Mouse (Mus musculus): ENCODE results near the gene Nsun4. TPM values are rescaled to one million over a fixed set of nuclear protein-coding genes. Genes with fewer than 3 reads are reported as not detected.

Nsun4 gene
- polyA plus RNA-seq, 1 experiment from 2014 or later, result 20.8 TPM

DNA sequence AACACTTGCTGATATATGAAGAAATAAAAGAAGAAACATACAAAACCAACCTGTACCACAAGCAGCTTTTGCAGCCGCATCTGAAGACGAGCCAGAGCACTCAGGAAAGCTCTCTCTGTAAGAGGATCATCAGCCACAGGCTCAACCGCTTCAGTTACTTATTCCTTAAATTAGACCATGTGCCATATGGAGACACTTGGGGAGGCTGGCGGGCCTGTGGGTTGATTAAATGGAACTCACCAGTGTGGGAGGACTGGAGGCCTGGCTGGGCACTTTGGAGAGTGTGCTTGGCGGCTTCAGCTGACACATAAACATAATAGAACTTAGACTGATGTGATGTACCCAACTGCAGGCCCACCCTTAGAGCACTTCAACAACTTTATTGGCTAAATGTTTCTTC, 20.3 kb downstream of the Nsun4 start:
- WGBS, result 87% methylated on average over 5 of the region's 5 CpGs
- Histone ChIP-seq H3K4me1 (no peaks in the 10 kb centered on the region; the same call in 1 of the 2 replicates), H3K9me3 (replicated peaks) (no peaks in the 10 kb centered on the region), H3K4me2 (no peak overlapping the region), H3K27me3 (no peaks in the 10 kb centered on the region), H3K4me3 (replicated peaks) (no peak overlapping the region), H3K27ac (no peak overlapping the region), H3K9ac (no peak overlapping the region), H3K36me3 (peaks cover 53% of the 10 kb centered on the region)
- no peak for ATAC-seq (replicated peaks; ENCODE audit: low FRiP score)

DNA sequence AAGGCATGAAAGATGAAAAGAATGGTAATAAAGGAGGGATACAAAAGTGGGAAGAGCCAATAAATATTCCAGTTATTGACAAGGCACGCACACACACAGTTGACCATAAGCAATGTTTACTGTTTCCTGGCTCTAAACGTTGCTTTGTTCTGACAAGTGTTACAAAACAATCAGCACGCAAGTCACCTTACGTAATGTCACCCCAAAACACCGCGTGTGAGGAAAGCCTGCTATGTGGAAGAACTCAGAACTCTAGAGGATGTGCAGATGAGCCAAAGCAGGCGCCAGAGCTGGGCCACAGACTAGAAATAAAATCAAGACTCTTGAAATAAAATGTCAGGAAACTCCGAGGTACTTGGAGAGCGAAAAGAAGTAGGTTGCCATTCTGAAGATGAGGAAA, 20.8 kb downstream of the Nsun4 start:
- WGBS, result 89% methylated on average over 9 of the region's 9 CpGs
- H3K27ac ChIP-seq, result no peak overlapping the region

DNA sequence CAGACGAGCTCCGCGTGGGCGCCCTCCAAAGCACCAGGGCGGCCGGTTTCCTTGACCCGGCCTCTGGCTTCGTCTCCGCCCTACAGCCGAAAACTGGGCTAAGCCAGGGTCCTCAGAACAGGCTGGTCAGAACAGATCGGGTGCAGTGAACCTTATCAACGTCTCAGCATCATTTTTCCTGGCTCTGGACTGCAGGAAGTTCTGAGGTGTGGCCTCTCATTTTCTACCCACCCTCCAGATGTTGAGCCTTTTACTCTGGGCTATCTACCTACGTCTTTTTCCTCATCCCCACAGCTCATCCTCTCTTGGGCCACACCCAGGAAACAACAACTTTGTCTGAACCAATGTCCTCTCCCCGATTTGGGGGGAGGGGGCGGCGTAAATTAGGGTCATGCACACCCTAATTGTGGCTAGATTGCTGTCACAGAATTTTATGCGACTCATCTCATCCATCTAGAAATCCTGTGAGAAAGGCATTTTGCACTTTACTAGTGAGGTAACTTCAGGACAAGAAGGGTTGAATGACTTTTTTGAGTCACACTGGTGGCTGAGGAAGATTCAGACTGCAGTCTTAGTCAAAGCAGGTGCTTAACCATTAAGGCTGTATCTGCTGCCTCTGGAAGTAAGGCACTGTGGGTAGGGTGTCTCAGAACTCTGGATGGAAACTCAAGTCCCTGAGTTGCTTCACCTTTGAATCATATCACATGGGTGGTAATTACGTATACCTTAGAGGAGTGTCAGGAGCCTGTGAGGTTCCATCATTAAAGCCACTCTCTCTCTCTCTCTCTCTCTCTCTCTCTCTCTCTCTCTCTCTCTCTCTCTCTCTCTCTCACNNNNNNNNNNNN, 35.6 kb downstream of the Nsun4 start, which contains the start of gene Faah:
Gene Faah, minus strand, starts transcription at position 25 of the 845 bp plus-strand sequence.
- peak; percentile 83 for ATAC-seq (replicated peaks; ENCODE audit: low FRiP score)
- Histone ChIP-seq H3K27ac (peak within 1 kb of the TSS; percentile 59; the same call in 1 of the 2 replicates), H3K4me1 (peaks cover 23% of the 10 kb centered on the region), H3K27me3 (peaks cover 71% of the 10 kb centered on the region), H3K4me3 (replicated peaks) (peak within 1 kb of the TSS; percentile 65), H3K9ac (peak within 1 kb of the TSS; percentile 46), H3K4me2 (peak within 1 kb of the TSS; percentile 98), H3K36me3 (no peaks in the 10 kb centered on the region), H3K9me3 (replicated peaks) (no peaks in the 10 kb centered on the region)
- 6% methylated on average over 18 of the region's 18 CpGs for WGBS

More for the DNA sequence above, 20.8 kb downstream of the Nsun4 start:
- no peak overlapping the region for H3K9ac ChIP-seq
- H3K4me1 ChIP-seq, result no peaks in the 10 kb centered on the region; the same call in 1 of the 2 replicates
- no peak for ATAC-seq (replicated peaks; ENCODE audit: low FRiP score)
- H3K27me3 ChIP-seq, result no peaks in the 10 kb centered on the region
- H3K4me3 ChIP-seq (replicated peaks), result no peak overlapping the region
- H3K9me3 ChIP-seq (replicated peaks), result no peaks in the 10 kb centered on the region
- peaks cover 48% of the 10 kb centered on the region for H3K36me3 ChIP-seq
- no peak overlapping the region for H3K4me2 ChIP-seq

DNA sequence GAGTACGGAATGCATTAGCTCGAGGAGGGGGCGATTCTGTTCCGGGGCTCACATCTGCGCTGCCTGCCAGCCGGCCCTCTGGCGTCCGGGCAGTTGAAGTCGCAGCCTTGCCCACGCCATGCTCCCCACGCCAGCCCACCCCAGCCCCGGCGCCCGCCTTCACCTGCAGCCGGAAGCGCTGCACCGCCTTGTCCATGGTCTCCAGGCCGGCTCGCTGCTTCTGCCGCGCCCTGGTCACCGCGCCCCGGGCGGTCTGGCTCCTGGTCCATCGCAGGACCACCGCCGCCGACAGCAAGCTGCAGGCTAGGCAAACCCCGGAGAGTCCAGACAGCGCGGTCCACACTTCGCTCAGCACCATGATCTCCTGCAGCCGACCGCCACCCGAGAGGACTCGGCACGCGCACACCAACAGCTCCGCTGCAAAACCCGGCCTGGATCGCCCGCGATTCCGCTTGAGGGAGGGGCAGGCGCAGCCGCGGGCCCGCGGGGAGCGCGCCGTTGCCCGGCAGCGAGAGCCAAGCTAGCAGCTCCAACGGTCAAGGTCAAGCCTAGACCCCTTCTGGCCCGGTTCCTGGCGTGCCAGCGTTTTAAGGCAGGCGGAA, 36.3 kb downstream of the Nsun4 start:
- Histone ChIP-seq H3K4me3 (replicated peaks) (peak overlapping the region; percentile 65), H3K9me3 (replicated peaks) (no peaks in the 10 kb centered on the region), H3K4me1 (peaks cover 23% of the 10 kb centered on the region), H3K9ac (peak overlapping the region; percentile 46), H3K4me2 (peak overlapping the region; percentile 98), H3K27ac (peak overlapping the region; percentile 59; the same call in 1 of the 2 replicates), H3K27me3 (peaks cover 69% of the 10 kb centered on the region), H3K36me3 (no peaks in the 10 kb centered on the region)
- peak; percentile 89 for ATAC-seq (replicated peaks; ENCODE audit: low FRiP score)
- under 1% methylated on average over 60 of the region's 60 CpGs for WGBS

DNA sequence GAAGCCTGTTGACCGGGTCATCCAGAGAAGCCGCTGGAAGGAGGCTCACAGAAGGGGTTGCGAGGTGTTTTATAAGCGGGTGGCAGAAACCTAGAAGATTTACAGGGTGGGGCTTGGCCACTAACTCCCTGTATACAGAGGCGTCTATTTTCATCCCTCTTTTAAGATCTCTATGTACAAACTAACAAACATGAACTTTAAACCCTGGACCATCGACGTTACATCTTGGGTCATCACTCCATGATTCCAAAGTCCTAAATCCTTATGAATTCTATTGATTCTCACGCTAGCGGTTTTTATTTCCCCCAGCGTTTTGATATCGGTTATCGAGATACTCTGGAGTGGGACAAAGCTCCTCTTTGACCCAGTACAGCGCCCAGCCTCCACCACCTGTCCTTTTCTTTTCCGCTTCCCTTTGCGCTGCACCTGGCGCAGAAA, 36.8 kb downstream of the Nsun4 start:
- H3K4me3 ChIP-seq (replicated peaks), result peak overlapping the region; percentile 65
- no peak for ATAC-seq (replicated peaks; ENCODE audit: low FRiP score)
- no peaks in the 10 kb centered on the region for H3K9me3 ChIP-seq (replicated peaks)
- H3K4me2 ChIP-seq, result peak overlapping the region; percentile 98
- H3K4me1 ChIP-seq, result peaks cover 23% of the 10 kb centered on the region
- H3K9ac ChIP-seq, result peak overlapping the region; percentile 46
- no peaks in the 10 kb centered on the region for H3K36me3 ChIP-seq
- 0 out of 2 replicates have a peak overlapping the region, but pooled peaks have one; percentile 59 for H3K27ac ChIP-seq
- 6% methylated on average over 16 of the region's 16 CpGs for WGBS
- H3K27me3 ChIP-seq, result peaks cover 74% of the 10 kb centered on the region

DNA sequence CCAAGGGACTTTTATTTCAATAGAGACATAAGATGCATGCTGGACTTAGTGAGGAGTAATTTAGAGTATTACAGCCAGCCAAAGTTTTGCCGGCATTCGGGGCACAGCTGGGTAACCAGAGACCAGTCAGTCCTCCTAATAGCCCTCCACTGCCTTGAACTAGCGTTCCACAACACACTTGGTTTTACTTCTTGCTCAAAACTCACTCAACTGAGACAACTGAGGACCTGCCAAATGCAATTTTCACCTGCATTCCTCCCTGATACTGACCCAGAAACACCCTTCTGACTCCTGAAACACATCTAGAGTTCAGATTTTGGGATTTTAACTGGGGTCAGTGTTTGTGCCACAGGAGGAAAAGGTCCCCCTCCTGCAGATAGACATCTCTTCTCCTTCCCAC, 37.3 kb downstream of the Nsun4 start:
- no peak overlapping the region for H3K27ac ChIP-seq
- no peaks in the 10 kb centered on the region for H3K36me3 ChIP-seq
- no peaks in the 10 kb centered on the region for H3K9me3 ChIP-seq (replicated peaks)
- ATAC-seq (replicated peaks; ENCODE audit: low FRiP score), result no peak
- peak overlapping the region; percentile 98 for H3K4me2 ChIP-seq
- peak overlapping the region; percentile 46; the same call in 1 of the 2 replicates for H3K9ac ChIP-seq
- peaks cover 77% of the 10 kb centered on the region for H3K27me3 ChIP-seq
- peak overlapping the region; percentile 65 for H3K4me3 ChIP-seq (replicated peaks)
- H3K4me1 ChIP-seq, result peaks cover 23% of the 10 kb centered on the region
- 14% methylated on average over 3 of the region's 3 CpGs for WGBS

DNA sequence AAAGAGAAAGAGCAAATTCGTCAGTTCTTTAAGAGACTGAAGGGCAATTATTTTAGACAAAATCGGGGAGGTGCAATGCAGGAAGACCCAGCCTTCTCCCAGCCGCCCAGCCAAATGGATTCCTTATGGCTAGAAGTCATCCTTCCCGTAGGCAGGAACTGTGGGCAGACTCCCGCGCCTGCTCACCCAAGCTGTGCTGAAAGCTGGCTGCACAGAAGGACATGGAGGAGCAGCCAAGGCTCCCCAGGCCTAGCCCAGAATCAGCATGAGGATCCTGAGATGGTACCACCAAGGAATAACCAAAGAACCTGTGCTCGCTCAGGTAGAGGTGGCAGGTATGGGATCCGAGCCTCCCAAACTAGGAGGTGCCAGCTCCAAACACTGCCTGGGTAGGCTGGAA, 37.7 kb downstream of the Nsun4 start:
- H3K27ac ChIP-seq, result no peak overlapping the region
- no peaks in the 10 kb centered on the region for H3K36me3 ChIP-seq
- no peak overlapping the region for H3K9ac ChIP-seq
- peak overlapping the region; percentile 98 for H3K4me2 ChIP-seq
- no peaks in the 10 kb centered on the region for H3K9me3 ChIP-seq (replicated peaks)
- no peak for ATAC-seq (replicated peaks; ENCODE audit: low FRiP score)
- H3K4me1 ChIP-seq, result peaks cover 23% of the 10 kb centered on the region
- H3K4me3 ChIP-seq (replicated peaks), result peak overlapping the region; percentile 65
- peaks cover 79% of the 10 kb centered on the region for H3K27me3 ChIP-seq
- 48% methylated on average over 8 of the region's 8 CpGs for WGBS

DNA sequence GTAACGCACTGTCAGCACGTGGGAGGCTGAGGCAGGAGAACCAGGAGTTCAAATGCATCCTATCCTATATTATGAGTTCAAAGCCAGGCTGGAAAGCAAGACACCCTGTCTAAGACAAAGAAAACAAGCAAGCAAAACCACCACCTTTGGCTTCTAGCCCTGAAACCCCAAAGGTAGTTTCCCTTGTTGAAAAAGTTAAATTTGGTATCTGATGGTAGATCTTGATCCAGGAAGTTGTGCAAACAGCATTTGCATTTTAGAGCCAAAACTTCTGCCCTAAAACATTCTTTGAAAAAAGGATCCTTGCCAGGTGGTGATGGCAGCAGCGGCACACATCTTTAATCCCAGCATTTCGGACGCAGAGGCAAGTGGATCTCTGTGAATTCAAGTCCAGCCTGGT, 38.2 kb downstream of the Nsun4 start:
- no peaks in the 10 kb centered on the region for H3K36me3 ChIP-seq
- no peaks in the 10 kb centered on the region for H3K9me3 ChIP-seq (replicated peaks)
- no peak overlapping the region for H3K27ac ChIP-seq
- 83% methylated on average over 5 of the region's 5 CpGs for WGBS
- peaks cover 79% of the 10 kb centered on the region for H3K27me3 ChIP-seq
- H3K4me2 ChIP-seq, result no peak overlapping the region; the same call in 1 of the 2 replicates
- H3K9ac ChIP-seq, result no peak overlapping the region
- 0 out of 2 replicates have a peak overlapping the region, but pooled peaks have one; percentile 65 for H3K4me3 ChIP-seq (replicated peaks)
- H3K4me1 ChIP-seq, result peaks cover 23% of the 10 kb centered on the region
- no peak for ATAC-seq (replicated peaks; ENCODE audit: low FRiP score)

DNA sequence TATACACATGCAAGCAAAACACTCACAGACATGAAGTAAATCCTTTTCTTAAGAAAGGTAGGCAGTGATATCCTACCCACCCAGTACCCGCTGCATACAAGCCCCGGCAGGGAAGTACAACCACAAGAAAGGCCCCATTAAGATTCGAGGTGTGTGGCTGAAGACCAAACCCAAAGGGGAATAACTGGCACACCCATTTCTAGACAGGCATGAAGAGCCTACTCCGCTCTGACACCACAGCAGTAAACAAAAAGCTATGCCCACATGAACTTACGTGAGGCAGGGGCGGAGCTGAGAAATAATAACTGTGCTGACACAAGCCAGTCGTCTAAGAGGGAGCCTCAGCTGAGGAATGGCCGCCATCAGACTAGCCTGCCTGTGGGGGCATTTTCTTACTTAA, 43.5 kb downstream of the Nsun4 start:
- Histone ChIP-seq H3K4me2 (no peak overlapping the region), H3K36me3 (no peaks in the 10 kb centered on the region), H3K4me3 (replicated peaks) (no peak overlapping the region), H3K27me3 (peaks cover 30% of the 10 kb centered on the region), H3K4me1 (peaks cover 19% of the 10 kb centered on the region), H3K9ac (no peak overlapping the region), H3K9me3 (replicated peaks) (no peaks in the 10 kb centered on the region), H3K27ac (no peak overlapping the region)
- 76% methylated on average over 8 of the region's 8 CpGs for WGBS
- ATAC-seq (replicated peaks; ENCODE audit: low FRiP score), result no peak

DNA sequence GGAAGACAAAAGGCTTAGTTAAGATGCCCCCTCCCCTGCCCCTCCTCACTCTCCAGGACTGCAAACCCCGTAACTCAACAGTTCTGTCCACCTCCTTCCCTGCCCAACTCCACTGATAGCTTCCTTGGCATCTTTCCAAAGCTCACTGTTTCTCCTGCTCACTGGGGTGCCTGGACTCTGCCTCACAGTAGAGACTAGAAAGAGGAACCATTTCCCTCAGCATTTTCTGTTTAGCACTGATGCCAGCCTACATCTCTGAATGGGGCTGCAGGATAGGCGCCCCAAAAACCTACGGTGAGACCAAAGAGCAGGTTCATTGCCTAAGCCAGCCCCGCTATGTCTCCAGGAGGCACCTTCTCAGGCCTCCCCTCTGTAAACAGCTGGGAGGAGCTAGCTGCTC, 52.5 kb downstream of the Nsun4 start:
- Histone ChIP-seq H3K4me3 (replicated peaks) (no peak overlapping the region), H3K9ac (no peak overlapping the region), H3K9me3 (replicated peaks) (no peaks in the 10 kb centered on the region), H3K4me2 (no peak overlapping the region), H3K4me1 (peaks cover 5% of the 10 kb centered on the region; the same call in 1 of the 2 replicates), H3K27me3 (no peaks in the 10 kb centered on the region), H3K36me3 (no peaks in the 10 kb centered on the region), H3K27ac (no peak overlapping the region)
- 77% methylated on average over 4 of the region's 4 CpGs for WGBS
- ATAC-seq (replicated peaks; ENCODE audit: low FRiP score), result no peak

DNA sequence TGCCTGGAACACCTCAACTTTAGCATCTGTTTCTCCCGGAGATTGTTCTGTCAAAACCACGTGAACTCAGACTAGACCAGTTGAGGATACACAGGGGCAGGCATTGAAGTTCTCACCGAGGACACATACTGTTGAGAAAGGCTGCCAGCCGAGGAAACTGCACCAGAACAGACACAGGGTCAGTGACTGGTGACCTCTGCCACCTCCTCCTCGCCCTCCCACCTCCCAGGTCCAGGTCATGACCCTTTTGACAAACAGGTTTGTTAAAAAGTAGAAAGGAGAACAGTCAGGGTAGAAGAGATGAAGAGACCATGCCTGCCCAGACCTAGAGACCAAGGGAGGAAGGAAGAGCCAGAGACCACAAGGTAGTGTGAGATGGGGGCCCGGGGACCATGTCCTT, 53.0 kb downstream of the Nsun4 start:
- H3K4me1 ChIP-seq, result peaks cover 3% of the 10 kb centered on the region; the same call in 1 of the 2 replicates
- H3K9me3 ChIP-seq (replicated peaks), result no peaks in the 10 kb centered on the region
- H3K9ac ChIP-seq, result no peak overlapping the region
- H3K4me2 ChIP-seq, result no peak overlapping the region
- ATAC-seq (replicated peaks; ENCODE audit: low FRiP score), result no peak
- no peak overlapping the region for H3K4me3 ChIP-seq (replicated peaks)
- no peaks in the 10 kb centered on the region for H3K27me3 ChIP-seq
- no peaks in the 10 kb centered on the region for H3K36me3 ChIP-seq
- WGBS, result 57% methylated on average over 6 of the region's 6 CpGs
- no peak overlapping the region for H3K27ac ChIP-seq

DNA sequence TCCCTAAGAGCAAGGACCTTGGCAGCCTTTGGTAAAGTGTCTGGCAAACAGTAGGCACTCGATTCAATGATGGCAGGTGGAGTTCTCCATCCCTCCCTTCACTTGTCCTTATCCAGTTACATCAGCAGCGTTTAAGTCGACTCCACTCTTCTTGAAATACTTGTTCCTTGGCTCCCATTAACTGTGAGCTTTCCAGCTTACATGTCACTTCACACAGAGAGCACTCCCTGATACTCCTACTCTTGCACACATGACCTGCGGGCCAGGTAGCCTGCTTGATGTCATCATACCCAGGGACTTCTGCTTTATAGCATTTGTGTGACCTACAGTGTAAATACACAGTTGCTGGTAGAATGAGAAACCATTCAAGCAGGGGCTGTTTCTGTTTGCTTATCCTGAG, 56.9 kb downstream of the Nsun4 start:
- 0 out of 2 replicates have a peak, but pooled peaks cover 5% of the 10 kb centered on the region for H3K27me3 ChIP-seq
- H3K9me3 ChIP-seq (replicated peaks), result no peaks in the 10 kb centered on the region
- ATAC-seq (replicated peaks; ENCODE audit: low FRiP score), result no peak
- no peak overlapping the region for H3K9ac ChIP-seq
- no peaks in the 10 kb centered on the region for H3K4me1 ChIP-seq
- WGBS, result 63% methylated on average over 4 of the region's 4 CpGs
- no peaks in the 10 kb centered on the region for H3K36me3 ChIP-seq
- H3K4me2 ChIP-seq, result no peak overlapping the region
- no peak overlapping the region for H3K27ac ChIP-seq
- no peak overlapping the region for H3K4me3 ChIP-seq (replicated peaks)

Measured in kidney, embryonic 15.5 days (tissue).